Mouse (Mus musculus): ENCODE results near the gene Orm1.

GRCm38 (mm10) chr4:63388029-63388428, 43.7 kb downstream of the Orm1 start:
- TF ChIP-seq CTCF (IDR thresholded peaks at IDR 0.05; ENCODE audit: low read depth) (no peak), EP300 (optimal IDR thresholded peaks at IDR 0.05) (no peak)

Measured in stomach, postnatal 0 days (tissue).